Mouse (Mus musculus): ENCODE measurements around the gene Obsl1. TPM values are rescaled to one million over a fixed set of nuclear protein-coding genes. Genes with fewer than 3 reads are reported as not detected.
A peak's percentile ranks its signal among the peaks of the same experiment; 100 is the strongest.

Obsl1 gene
- polyA plus RNA-seq, 1 experiment from 2014 or later = 79.0 TPM

DNA sequence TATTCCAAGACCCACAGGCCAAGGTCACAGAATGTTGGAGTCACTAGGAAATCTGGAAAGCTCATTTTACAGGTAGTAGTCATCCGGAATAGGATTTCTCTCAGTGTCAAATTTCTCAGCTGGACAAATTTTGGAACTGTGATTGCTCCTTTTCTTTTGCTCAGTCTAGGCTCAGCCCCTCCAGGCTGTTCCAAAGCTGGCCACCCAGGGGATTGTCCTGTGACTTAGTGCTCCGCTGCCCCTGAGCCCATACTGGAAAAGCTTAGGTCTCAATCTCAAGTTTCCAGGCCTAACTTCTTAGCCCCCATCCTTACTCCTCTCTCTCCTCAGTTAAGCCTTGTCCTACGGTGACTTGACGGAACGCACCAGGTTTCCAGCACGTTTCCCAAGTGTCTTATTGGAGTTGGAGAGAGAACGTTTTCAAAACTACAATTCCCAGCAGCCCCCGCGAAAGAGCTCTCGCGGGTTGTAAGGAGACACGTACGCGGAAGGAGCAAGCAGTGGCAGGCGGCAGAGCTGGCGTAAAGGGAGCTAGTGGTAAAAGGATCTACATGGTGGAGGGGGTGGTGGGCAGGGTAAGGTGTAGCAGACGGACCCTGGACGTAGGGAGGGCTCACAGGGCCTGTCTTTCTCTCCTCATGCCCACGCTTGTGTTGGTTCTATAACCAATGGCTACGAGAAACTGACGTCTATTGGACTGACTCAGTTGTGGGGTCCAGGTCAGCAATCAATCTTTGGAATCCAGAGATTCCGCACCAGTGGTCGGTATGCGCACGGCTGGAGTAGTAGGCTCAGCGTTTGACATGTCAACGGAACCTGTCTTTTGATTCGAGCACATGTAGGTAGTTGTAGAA, 70.5 kb downstream of the Obsl1 start, which contains the start of gene Gmppa:
Gmppa (plus strand) TSS at position 456 of the 854 bp plus-strand sequence.
- Histone ChIP-seq H3K4me1 (ENCODE audit: control insufficient read depth, insufficient read depth, low read length) (peaks cover 11% of the 10 kb centered on the region; the same call in 1 of the 2 replicates), H3K27ac (ENCODE audit: low read length) (peak within 1 kb of the TSS; percentile 59; the same call in 1 of the 2 replicates), H3K4me3 (ENCODE audit: low read depth, low read length) (peak within 1 kb of the TSS; percentile 60), H3K27me3 (ENCODE audit: control insufficient read depth, insufficient read depth, low read length) (no peaks in the 10 kb centered on the region), H3K9ac (replicated peaks; ENCODE audit: low read depth, low read length) (peak within 1 kb of the TSS; percentile 73), H3K36me3 (ENCODE audit: control insufficient read depth, insufficient read depth, low read length) (peaks cover 3% of the 10 kb centered on the region; the same call in 1 of the 2 replicates), H3K9me3 (ENCODE audit: control insufficient read depth, low read depth, low read length) (no peaks in the 10 kb centered on the region), H3K4me2 (replicated peaks; ENCODE audit: low read depth, low read length) (peak within 1 kb of the TSS; percentile 81)
- 5% methylated on average over 28 of the region's 28 CpGs for WGBS
- peak; percentile 74 for ATAC-seq (ENCODE audit: insufficient number of reproducible peaks, insufficient read depth, low FRiP score, low read depth)

Other genes starting within 250 kb of the Obsl1 start
- 2.4 and 2.9 TPM in 2 replicates for gene Ptprn, start 241.9 kb downstream of the Obsl1 start, polyA plus RNA-seq (2014; fragmentation: Nextera tagmentation; extraction: Ambion mirVana)
- gene Resp18, start 228.0 kb downstream of the Obsl1 start, polyA plus RNA-seq (2014; fragmentation: Nextera tagmentation; extraction: Ambion mirVana) = 8.1 and 9.8 TPM in 2 replicates
- 126 and 127 TPM in 2 replicates for gene Dnpep, start 188.5 kb downstream of the Obsl1 start, polyA plus RNA-seq (2014; fragmentation: Nextera tagmentation; extraction: Ambion mirVana)
- gene Des, start 146.1 kb downstream of the Obsl1 start, polyA plus RNA-seq (2014; fragmentation: Nextera tagmentation; extraction: Ambion mirVana) = 43.7 and 51.0 TPM in 2 replicates
- 53.8 and 54.9 TPM in 2 replicates for gene Speg, start 131.2 kb downstream of the Obsl1 start, polyA plus RNA-seq (2014; fragmentation: Nextera tagmentation; extraction: Ambion mirVana)
- gene Gmppa, start 70.5 kb downstream of the Obsl1 start, polyA plus RNA-seq (2014; fragmentation: Nextera tagmentation; extraction: Ambion mirVana) = 75.2 and 84.5 TPM in 2 replicates
- gene Asic4, start 56.0 kb downstream of the Obsl1 start, polyA plus RNA-seq (2014; fragmentation: Nextera tagmentation; extraction: Ambion mirVana) = 0.16 and 0.25 TPM in 2 replicates
- gene Chpf, start 27.1 kb downstream of the Obsl1 start, polyA plus RNA-seq (2014; fragmentation: Nextera tagmentation; extraction: Ambion mirVana) = 38.4 and 41.0 TPM in 2 replicates
- 1.6 and 1.7 TPM in 2 replicates for gene Tmem198, start 26.9 kb downstream of the Obsl1 start, polyA plus RNA-seq (2014; fragmentation: Nextera tagmentation; extraction: Ambion mirVana)
- 7.2 and 7.4 TPM in 2 replicates for gene Inha, start 625 bp upstream of the Obsl1 start, polyA plus RNA-seq (2014; fragmentation: Nextera tagmentation; extraction: Ambion mirVana)
- gene Stk11ip, start 15.1 kb upstream of the Obsl1 start, polyA plus RNA-seq (2014; fragmentation: Nextera tagmentation; extraction: Ambion mirVana) = 16.8 and 19.0 TPM in 2 replicates
- 16.5 and 19.7 TPM in 2 replicates for gene Slc4a3, start 39.8 kb upstream of the Obsl1 start, polyA plus RNA-seq (2014; fragmentation: Nextera tagmentation; extraction: Ambion mirVana)

All from stomach, embryonic 14.5 days (tissue).